In genomic region chr2:85123869-85124535, GRCm38 (mm10) we compare ENCODE assay signal across 8 mouse cellular contexts. TPM values are rescaled to one million over a fixed set of nuclear protein-coding genes. Genes with fewer than 3 reads are reported as not detected.
DNase-seq lines count a peak whose midpoint lies in the region; ATAC-seq lines count a peak whose summit lies in the region.

No protein-coding gene starts in this region.

- H3K36me3 ChIP-seq in hindbrain, embryonic 15.5 days: no peaks in the 10 kb centered on the region

- no peak overlapping the region for H3K9ac ChIP-seq in hindbrain, embryonic 15.5 days

- 35% methylated on average over 1 of the region's 1 CpGs for WGBS in hindbrain, embryonic 15.5 days

- H3K4me2 ChIP-seq in hindbrain, embryonic 15.5 days: no peak overlapping the region

- H3K4me1 ChIP-seq in hindbrain, embryonic 15.5 days (replicated peaks): no peaks in the 10 kb centered on the region

- peak; percentile 77 for DNase-seq in ZHBTc4 (ENCODE audit: low read depth, low spot score)
- DNase-seq in cerebellum, postnatal 10 days: peak; percentile 90 to 91
- peak; percentile 55 to 74 for DNase-seq in frontal cortex, postnatal 10 days (ENCODE audit: low spot score in 2 of 2)
- DNase-seq in layer of hippocampus, postnatal 36 days: peak; percentile 66
- DNase-seq in lung, postnatal 10 days: peak; percentile 82
- peak; percentile 77 for DNase-seq in retina, postnatal 1 day

- no peak overlapping the region for H3K4me3 ChIP-seq in hindbrain, embryonic 15.5 days

- no peak overlapping the region for H3K27ac ChIP-seq in hindbrain, embryonic 15.5 days (replicated peaks)

- no peaks in the 10 kb centered on the region for H3K27me3 ChIP-seq in hindbrain, embryonic 15.5 days

- ATAC-seq in hindbrain, embryonic 15.5 days (ENCODE audit: low FRiP score, low read depth): peak; percentile 94
- ATAC-seq in inflammation-experienced regulatory T-cells, adult 6 months: no peak

- no peaks in the 10 kb centered on the region for H3K9me3 ChIP-seq in hindbrain, embryonic 15.5 days

RNA-seq across cellular contexts. Expression of gene Aplnr, which starts 12.0 kb away (rescaled TPM):
- 30.5 and 31.6 TPM in 2 replicates for polyA plus RNA-seq in hindbrain, embryonic 15.5 days (2015; fragmentation: Nextera tagmentation; extraction: Ambion mirVana)
- 1 to 10 TPM in 1 of 2 experiments, under 1 TPM in 1; 0.91 to 1.0 TPM for total RNA-seq in layer of hippocampus, postnatal 36 days (2021)
- polyA plus RNA-seq in inflammation-experienced regulatory T-cells, adult 6 months (2017; shearing (Covaris generic)): not detected

Comparison
In these comparisons a context has a peak if more than half of its experiments do, and no peak if none do; other contexts are left out.
1. RNA of gene Aplnr, which starts 12.0 kb away (polyA plus RNA-seq): 30.5 to 31.6 TPM in hindbrain, embryonic 15.5 days; not detected in inflammation-experienced regulatory T-cells, adult 6 months; every median in the first group is over 10 times any median in the second.
2. Peak in every context shown above with its lines, with median percentiles within 50 percentile points of each other: DNase-seq.